Mouse (Mus musculus): ENCODE measurements at regions not wholly inside any gene's neighbourhood (a gene's known extent, or its start where the extent isn't known, plus 50 kb on each side); places are given as distances from the start of the nearest gene placed in this dataset.

DNA sequence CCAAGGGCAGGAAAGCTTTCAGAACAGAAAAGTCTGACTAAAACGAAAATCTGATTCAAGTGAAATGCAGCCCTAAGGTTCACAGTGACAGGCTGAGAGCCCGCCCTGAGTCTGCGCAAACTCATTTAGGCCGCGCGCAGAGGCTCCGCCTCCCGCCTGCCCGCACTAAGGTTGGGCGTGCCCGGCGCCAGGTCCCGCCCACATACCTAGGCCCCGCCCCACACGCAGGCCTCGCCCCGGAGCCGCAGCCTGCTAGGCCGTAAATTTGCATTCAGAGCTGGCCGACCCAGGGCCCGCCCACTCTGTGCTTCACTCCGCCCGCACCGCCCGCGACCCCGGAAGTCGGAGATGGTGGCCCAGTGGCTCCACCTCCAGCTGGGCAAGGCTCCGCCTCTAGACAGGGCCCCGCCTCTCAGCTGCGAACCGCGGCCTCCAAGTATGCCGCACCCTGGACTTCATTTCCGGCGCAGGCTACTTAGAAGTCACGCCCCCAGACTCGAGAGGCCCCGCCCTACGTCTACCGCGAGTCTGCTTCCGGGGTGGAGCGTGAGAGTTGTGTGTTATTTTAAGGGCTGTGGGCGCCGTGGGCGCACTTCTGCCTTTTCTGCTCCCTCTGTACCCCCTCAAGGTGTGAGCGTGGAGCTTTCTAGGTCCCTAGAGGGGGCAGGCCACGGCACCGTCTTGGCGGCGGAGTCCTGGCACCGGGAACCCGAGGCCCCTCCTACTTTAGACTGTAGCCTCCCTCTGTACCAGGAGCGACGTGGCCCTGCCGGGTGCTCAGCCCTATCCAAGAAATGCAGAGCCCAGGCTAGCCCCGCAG lies 52.3 kb upstream of the Wnt7b start:
- peak; percentile 99 for DNase-seq

GRCm38 (mm10) chr15:85635425-85635824 lies 53.2 kb upstream of the Wnt7b start:
- no peak for DNase-seq

GRCm38 (mm10) chr15:85639566-85639965 lies 57.3 kb upstream of the Wnt7b start:
- no peak for DNase-seq

GRCm38 (mm10) chr15:85641120-85642080 lies 59.1 kb upstream of the Wnt7b start:
- no peak for DNase-seq

DNA sequence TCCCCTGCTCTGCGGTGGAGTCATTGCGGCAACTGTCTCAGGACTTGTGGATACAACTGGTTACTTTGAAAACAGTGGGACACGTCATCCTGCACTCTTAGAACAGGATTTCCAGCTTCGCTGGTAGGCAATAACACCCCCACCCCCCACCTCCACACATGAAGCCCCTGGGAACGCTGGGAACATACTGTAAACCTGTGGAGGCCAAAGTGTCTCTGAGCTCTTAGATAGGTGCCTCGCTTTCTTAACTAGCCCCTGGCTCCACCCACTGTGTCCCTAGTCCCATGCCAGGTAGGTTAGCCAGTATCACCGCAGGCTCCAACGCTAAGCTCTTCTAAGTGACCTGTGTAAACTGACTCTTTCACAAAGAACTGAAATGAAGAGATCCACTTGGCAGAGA lies 63.1 kb upstream of the Wnt7b start:
- no peak for DNase-seq

DNA sequence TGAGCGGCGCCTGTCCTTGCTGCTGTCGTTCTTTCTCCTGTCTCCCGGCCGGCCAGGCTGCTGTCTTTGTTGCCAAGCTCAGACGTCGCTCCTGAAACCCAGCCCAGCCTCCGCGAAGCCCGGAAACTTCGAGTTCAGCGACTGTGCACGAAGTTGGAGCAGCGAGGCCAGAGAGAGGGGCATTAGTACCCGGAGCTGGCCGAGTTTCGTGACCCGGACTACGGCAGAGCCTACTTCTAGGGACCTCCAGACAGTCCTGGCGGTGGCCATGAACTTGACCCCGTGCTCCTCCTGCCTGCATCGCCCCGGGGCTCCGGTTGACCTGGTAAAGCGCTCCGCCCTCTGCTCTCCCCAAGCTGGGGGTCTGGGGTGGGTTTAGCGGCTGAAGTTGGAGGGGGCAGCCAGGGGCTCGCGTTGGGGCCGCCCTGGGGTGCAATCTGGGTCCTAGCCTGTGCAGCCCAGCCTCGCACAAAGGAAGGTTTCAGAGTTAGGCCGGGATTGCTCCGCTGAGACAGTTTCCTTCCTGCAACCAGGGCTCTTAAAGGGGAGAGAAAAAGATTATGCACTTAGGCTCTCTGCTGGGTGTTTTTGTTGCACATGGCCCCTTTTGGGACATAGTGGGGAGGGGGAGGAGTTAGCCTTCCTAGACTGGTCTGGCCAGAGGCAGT lies 63.8 kb upstream of the Wnt7b start:
- no peak for DNase-seq

DNA sequence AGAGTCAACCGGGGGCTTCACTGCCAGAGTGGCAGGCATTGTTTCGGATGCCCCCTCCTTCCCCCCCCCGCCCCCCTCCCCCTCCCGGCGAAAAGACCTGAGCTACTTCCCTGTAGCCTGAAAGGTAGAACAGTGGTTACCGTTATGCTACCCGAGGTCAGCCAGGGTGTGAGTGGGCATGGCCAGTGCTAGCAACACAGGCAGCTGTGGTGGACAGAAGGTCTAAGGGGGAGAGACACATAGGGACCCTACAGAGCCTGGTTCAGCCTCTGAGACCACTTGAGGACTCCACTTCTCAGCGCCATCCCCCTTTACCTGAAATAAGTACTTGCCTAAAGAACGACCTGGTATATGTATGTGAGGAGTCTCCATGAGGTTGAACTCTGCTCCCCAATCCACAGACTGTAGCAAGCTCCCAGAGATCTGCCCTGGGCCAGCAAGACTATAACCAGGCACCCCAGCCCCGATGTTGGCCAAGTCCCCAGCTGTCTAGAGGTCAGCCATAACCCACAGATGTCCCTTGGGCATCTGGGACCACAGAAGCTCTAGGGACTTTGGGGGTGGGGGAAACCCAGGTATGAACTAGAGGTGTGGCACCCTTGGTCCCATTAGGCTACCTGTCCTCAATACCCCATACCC lies 64.5 kb upstream of the Wnt7b start:
- DNase-seq, result no peak

DNA sequence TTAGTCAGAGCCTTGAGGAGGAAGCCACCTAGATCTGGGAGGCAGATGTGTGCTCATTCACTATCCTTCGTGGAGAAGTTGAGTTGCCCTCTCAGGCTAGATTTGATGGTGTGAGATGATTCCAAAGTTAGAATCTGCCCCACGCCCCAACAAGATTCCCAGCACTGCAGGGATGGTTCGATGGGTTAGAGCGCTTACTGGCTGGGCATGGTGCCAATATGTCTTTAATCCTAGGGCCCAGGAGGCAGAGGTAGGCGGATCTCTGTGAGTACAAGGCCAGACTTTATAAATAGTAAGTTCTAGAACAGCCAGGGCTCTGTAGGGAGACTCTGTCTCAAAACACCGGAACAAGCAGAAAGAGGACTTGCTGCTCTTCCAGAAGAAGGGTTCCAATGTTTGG lies 65.3 kb upstream of the Wnt7b start:
- no peak for DNase-seq

DNA sequence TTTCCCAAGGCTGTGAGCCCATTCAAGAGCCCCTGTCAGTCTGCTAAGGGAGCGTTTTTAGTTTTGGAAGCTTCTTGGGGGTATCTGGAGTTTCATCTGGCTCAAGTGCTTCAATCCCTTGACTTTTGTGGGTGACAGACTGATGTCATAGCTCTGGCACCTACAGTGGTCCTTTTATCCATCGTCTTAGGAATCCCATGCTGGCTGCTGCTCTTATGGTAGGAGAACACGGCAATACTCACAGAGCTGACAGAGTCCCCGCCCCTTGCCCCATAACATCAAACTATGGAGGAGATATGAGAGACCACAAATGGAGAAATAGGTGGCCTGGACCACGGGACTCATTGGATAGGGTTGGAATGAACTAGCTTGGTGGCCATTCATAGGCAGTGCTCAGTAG lies 68.0 kb upstream of the Wnt7b start:
- DNase-seq, result no peak

- DNase-seq, result no peak
Observed at GRCm38 (mm10) chr15:85651718-85652420, 69.6 kb upstream of the Wnt7b start.

- peak; percentile 42 for DNase-seq
Observed at GRCm38 (mm10) chr15:85652431-85652830, 70.2 kb upstream of the Wnt7b start.

- peak; percentile 66 for DNase-seq
Observed at GRCm38 (mm10) chr15:85652871-85653337, 70.6 kb upstream of the Wnt7b start.

DNA sequence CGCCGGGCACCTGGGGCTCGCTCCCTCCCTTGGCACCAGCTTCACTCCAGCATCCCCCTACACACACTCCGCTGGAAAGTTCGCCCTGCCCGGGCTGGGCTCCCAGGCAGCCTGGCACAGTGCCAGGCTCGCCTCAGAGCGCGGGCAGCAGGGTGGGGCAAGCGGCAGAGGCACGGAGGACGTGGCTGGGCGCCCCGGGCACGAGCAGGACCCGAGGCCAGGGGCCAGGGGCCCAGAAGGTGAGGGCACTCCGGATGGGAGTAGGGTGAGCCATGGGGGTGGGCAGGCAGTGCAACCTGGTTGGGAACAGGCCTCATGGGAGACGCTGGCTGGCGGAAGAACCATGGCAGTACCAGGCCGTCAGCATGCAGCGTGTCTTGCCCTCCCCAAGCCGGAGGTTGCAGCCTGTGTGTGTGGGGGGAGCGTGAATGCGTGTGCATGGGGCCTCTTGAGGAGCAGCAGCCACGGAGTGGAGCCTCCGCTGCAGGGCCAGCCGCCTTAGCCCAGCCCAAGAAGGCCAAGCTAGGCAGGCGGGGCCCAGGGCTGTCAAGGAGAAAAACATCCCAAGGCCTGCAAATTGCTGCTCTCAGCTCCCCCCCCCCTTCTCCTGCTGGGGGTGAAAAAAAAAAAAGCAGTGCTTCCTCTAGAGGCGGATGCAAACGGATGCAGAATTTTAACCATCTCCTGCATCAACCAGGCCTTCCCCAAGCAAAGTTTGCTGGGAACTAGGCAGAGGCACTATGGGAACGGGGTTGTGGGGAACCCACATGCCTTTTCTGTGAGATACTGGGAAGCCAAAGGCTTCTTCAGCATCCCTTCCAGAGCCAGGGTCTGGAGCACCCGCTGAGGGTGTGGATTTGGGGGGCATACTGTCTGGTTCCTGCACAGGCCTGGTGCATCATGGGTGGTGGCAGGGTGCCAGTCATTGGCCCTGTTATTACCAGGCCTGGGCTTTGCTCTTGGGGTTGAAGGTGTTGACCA lies 71.4 kb upstream of the Wnt7b start:
- DNase-seq, result peak; percentile 86

GRCm38 (mm10) chr15:85654791-85655190 lies 72.5 kb upstream of the Wnt7b start:
- DNase-seq, result no peak

GRCm38 (mm10) chr15:85655751-85656167 lies 73.5 kb upstream of the Wnt7b start:
- DNase-seq, result peak; percentile 51

- no peak for DNase-seq
Observed at GRCm38 (mm10) chr15:85656852-85657251, 74.6 kb upstream of the Wnt7b start.

DNA sequence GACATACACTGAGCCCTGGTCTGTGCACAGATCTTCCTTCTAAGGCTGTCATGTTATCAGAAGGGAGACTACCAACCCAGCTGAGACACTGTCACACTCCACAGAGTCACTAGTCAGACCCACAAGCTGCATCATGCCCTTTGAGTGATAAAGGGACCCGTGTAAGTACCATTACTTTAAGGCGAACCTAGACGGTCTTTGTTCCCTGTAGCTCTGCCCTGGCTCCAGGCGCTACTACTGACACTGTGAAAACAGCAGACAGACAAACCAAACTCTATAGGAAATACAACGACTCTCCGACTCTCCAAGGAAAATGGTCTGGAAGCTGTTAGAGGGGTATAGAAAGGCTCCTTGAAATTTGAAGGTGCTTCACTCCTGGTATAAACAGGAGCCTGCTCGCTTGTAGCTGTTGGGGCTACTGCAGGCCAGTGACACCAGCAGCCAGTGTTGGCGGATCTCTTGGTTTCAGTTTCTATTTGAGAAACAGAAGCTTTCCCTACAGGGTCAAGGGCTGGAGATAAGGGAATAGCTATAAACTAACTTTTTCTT lies 75.2 kb upstream of the Wnt7b start:
- DNase-seq, result no peak

- peak; percentile 50 for DNase-seq
Observed at GRCm38 (mm10) chr15:85658101-85658885, 76.0 kb upstream of the Wnt7b start.

All from cerebellum, adult 11 months (tissue).